Mouse (Mus musculus) gastrocnemius, adult 2 months (tissue): ENCODE measurements at regions not wholly inside any gene's neighbourhood (a gene's known extent, or its start where the extent isn't known, plus 50 kb on each side); places are given as distances from the start of the nearest gene placed in this dataset.
"Not testable (repeated sequence)": the region's sequence is repeated elsewhere in the genome, so short reads cannot be mapped to it uniquely, and the experiment has no call there.

ENCODE experiments used
- DNase-seq: peaks from one replicate; pipeline ENCODE4 v3.0.0; 2022
- H3K27ac ChIP-seq: fragments of 200-600 bp; 2 replicates; pipeline ENCODE4 v1.8.1; 2022; ENCODE audit warnings: mild to moderate bottlenecking
- H3K4me3 ChIP-seq: fragments of 200-600 bp; 2 replicates; pipeline ENCODE4 v1.8.1; 2022; ENCODE audit warnings: mild to moderate bottlenecking, moderate library complexity
- CTCF ChIP-seq: fragments of 200-600 bp; IDR thresholded peaks from 2 replicates; pipeline ENCODE4 v1.8.1; 2022; ENCODE audit warnings: antibody characterized with exemption, mild to moderate bottlenecking, moderate library complexity
- intact Hi-C: fragments of 180-260 bp; cut with DNase I; formaldehyde crosslinking; loops from one replicate; pipeline ENCODE4 v1.15.1; 2025

- H3K4me3 ChIP-seq, result no peak overlapping the region
- TF ChIP-seq CTCF, result no peak
- intact Hi-C loops, result no loop called here
- DNase-seq, result no peak
- H3K27ac ChIP-seq, result no peak overlapping the region
These were observed 739.4 kb downstream of the Tbl1xr1 start for GRCm38 (mm10) chr3:22815842-22816241.

DNA sequence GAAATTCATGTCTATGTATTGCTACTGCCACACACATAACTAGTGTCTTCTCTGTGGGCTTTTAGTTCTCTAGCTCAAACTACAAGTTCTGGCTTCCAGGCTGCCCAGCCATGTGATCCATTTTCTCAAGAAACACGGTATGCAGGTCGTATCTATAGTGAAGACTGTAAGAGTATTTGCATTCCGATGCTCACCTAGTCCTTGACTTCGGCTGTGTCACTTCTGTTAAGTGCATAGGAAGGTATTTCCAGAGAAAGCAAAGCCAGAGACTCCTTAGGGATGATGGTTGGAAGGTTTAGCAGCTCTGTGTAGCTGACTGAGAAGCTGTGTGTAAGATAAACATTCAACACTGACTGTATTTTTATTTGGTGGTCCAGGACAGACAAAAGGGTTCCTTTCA lies 750.0 kb downstream of the Tbl1xr1 start:
- no peak overlapping the region for H3K27ac ChIP-seq
- intact Hi-C loops, result no loop called here
- no peak for TF ChIP-seq CTCF
- no peak overlapping the region for H3K4me3 ChIP-seq
- no peak for DNase-seq

DNA sequence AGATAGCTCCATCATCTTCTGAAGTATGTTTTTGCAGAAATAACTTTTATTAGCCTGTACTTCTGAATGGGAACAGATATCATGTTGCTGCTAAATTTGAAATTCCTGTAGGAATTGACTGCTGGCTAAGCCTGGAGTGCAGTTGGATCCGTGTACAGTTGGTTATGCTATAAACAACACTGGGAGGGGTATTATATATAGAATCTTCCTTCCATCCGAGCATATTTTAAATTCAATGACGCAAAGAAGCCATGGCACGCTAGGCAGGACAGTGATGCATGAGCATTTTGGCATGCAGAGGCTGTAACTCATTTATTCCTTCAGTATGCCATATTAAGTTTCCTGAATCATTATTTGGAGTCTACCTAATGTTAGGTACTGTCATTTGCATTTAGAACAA lies 762.5 kb downstream of the Tbl1xr1 start:
- intact Hi-C loops, result no loop called here

GRCm38 (mm10) chr3:22850474-22850873 lies 774.0 kb downstream of the Tbl1xr1 start:
- Histone ChIP-seq H3K4me3 (no peak overlapping the region), H3K27ac (no peak overlapping the region)
- intact Hi-C loops, result no loop called here
- no peak for TF ChIP-seq CTCF
- no peak for DNase-seq

More for the DNA sequence above, 762.5 kb downstream of the Tbl1xr1 start:
- H3K27ac ChIP-seq, result no peak overlapping the region
- no peak for TF ChIP-seq CTCF
- no peak for DNase-seq
- H3K4me3 ChIP-seq, result no peak overlapping the region

DNA sequence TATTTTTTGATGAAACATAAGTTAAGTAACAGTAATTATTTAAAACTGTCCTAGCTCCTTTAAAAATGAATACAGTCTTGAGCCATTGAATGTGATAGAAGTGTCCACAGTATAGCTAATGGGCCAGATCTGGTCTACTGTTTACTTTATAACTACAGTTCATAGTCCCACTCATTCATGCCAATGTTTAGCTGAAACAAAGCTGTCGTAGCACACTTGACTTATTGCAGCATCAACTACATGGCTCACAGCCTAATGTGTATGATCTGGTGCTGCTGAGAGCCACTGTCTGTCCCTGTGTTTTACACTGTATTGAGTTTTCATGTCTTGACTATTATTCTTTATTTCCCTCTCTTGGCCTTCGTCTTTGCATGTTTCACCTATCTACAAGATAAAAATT lies 787.1 kb downstream of the Tbl1xr1 start:
- Histone ChIP-seq H3K4me3 (no peak overlapping the region), H3K27ac (no peak overlapping the region)
- TF ChIP-seq CTCF, result no peak
- intact Hi-C loops, result no loop called here
- no peak for DNase-seq

DNA sequence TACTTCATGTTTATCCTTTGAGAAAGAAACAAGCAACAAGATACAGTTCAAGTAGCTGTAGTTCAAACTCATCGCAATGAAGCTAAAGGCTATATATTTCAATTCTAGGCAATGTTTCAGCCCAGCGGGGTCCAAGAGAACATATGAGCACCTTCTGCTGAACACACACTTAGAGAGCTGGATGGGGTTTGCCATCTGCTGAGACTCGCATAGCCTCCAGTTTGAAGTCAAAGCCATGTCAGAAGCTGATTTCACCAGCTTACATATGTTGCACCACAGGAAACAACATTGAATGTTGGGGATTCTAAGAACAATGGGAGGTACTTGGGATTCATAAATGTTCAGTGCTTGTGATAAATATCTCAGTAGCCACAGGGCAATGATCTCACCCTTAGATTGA lies 801.4 kb downstream of the Tbl1xr1 start:
- no peak for TF ChIP-seq CTCF
- intact Hi-C loops, result no loop called here
- H3K27ac ChIP-seq, result no peak overlapping the region

GRCm38 (mm10) chr3:22892735-22893134 lies 816.3 kb downstream of the Tbl1xr1 start:
- no peak for DNase-seq
- Histone ChIP-seq H3K27ac (no peak overlapping the region), H3K4me3 (no peak overlapping the region)
- no peak for TF ChIP-seq CTCF
- intact Hi-C loops, result no loop called here

More for the DNA sequence above, 801.4 kb downstream of the Tbl1xr1 start:
- H3K4me3 ChIP-seq, result no peak overlapping the region
- DNase-seq, result no peak

GRCm38 (mm10) chr3:22897651-22898050 lies 821.2 kb downstream of the Tbl1xr1 start:
- no peak for TF ChIP-seq CTCF
- H3K4me3 ChIP-seq, result no peak overlapping the region
- intact Hi-C loops, result no loop called here
- no peak for DNase-seq
- no peak overlapping the region for H3K27ac ChIP-seq

GRCm38 (mm10) chr3:22900966-22901365 lies 824.5 kb downstream of the Tbl1xr1 start:
- no peak for TF ChIP-seq CTCF
- intact Hi-C loops, result no loop called here
- no peak for DNase-seq
- no peak overlapping the region for H3K27ac ChIP-seq
- H3K4me3 ChIP-seq, result no peak overlapping the region

GRCm38 (mm10) chr3:22928970-22929369 lies 852.5 kb downstream of the Tbl1xr1 start:
- no peak overlapping the region for H3K4me3 ChIP-seq
- intact Hi-C loops, result no loop called here
- no peak overlapping the region for H3K27ac ChIP-seq
- TF ChIP-seq CTCF, result peak; percentile 45; the same call in 1 of the 2 replicates
- no peak for DNase-seq

DNA sequence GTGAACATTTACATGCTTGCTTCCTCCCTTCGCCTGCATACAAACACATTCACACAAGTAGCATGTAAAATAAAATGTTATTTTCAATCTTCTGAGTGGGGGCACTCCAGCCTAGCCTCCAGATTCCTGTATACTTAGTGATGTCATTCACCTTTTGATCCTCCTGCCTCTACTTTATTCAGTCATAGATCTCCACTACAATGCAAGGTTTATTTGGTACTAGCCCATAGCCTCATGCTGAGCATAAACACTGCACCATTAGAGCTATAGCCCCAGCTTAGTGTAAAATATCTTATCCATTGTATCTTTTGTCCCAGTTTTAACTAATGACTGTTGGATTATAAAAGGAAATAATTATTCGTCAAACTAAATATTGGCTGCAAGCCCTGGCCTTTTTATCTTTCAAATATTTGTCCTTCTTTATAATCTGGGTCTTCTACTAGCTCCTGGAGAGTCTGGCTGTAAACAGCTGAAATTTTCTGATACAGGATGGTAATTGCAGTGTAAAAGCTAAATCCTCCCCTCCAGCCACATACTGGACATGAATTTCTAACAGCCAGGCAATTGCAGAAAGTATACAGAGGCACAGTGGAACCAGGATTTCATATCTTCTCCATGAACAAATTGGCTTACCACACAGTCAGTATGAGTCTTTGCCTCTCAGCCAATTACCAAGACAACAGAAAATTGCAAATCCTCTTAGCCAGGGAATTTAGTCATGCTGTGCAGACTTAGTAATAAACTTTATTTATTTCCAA lies 853.5 kb downstream of the Tbl1xr1 start:
- no peak for DNase-seq
- TF ChIP-seq CTCF, result no peak
- Histone ChIP-seq H3K4me3 (no peak overlapping the region), H3K27ac (no peak overlapping the region)
- intact Hi-C loops, result no loop called here

- H3K4me3 ChIP-seq, intact Hi-C loops, DNase-seq, H3K27ac ChIP-seq: not testable (repeated sequence)
These were observed 869.2 kb downstream of the Tbl1xr1 start for GRCm38 (mm10) chr3:22945646-22946045.

DNA sequence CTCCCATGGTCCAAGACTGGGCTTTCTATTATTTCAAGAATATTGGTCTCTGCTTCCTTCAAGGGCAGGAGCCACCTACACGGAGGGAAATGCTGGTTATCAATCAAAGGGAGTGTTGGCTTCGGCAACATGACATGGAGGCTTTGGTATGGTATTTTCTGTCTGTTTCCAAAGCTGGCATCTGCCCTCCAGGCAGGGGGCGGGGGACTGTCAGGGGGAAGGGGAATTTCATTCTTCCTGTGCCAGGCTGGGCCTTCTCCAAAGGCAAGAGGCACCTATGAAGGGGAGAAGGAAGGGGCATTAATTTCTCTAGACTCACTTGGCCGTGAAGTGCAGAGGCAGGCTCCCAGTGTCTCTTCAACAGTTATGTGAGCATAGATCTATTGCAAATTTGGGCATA lies 870.7 kb downstream of the Tbl1xr1 start:
- intact Hi-C loops, result no loop called here
- Histone ChIP-seq H3K27ac (no peak overlapping the region), H3K4me3 (no peak overlapping the region)
- no peak for TF ChIP-seq CTCF
- DNase-seq, result no peak

DNA sequence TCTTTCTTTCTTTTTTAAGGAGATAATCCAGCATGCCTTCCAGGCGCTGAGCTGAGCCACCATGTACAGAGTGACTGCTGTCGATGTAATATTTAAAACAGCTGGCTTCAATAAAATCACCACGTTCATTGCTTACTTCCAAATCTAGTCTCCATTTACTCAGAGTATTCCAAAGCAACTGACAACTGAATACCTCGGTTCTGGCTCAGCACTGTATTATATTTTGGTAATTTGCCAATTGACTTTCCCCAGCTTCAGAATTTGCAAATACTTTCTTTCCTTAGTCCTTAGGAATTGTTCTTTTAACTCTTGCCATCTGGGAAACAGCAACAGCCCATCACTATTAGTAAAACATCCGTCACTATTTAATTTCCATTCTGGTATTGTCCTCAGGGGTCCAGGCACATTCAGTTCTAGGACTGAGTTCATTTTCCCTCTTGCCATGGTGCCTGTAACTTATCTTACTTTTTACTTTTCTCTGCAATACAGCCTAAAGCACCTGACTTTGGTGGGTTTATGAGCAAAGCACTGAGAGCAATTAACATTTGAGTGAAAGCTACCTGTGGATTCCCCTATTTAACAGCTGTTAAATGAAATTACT lies 871.8 kb downstream of the Tbl1xr1 start:
- no peak for DNase-seq
- no peak for TF ChIP-seq CTCF
- no peak overlapping the region for H3K4me3 ChIP-seq
- intact Hi-C loops, result no loop called here
- H3K27ac ChIP-seq, result no peak overlapping the region
